ENCODE assay signal across 9 mouse cellular contexts in genomic region chr9:72644418-72645110, GRCm38 (mm10). TPM values are rescaled to one million over a fixed set of nuclear protein-coding genes. Genes with fewer than 3 reads are reported as not detected.
A peak's percentile ranks its signal among the peaks of the same experiment; 100 is the strongest.
DNase-seq lines count a peak whose midpoint lies in the region; ATAC-seq and TF ChIP-seq lines count a peak whose summit lies in the region.
"Had no signal": no experiment of that assay in that cellular context is flagged by ENCODE, and none has a peak within 500 bp of the region (broad histone marks: within the 10 kb centered on the region; RNA-seq: fewer than 3 reads in every experiment).

No protein-coding gene starts in this region.

- no peak for ATAC-seq in hindbrain, embryonic 12.5 days (ENCODE audit: low FRiP score)
- no peak for ATAC-seq in embryonic facial prominence, embryonic 14.5 days (ENCODE audit: low read depth)
- no peak for ATAC-seq in liver, postnatal 0 days
- no peak for ATAC-seq in megakaryocyte, adult 5-6 weeks (ENCODE audit: poor library complexity, severe bottlenecking)

- H3K4me1 ChIP-seq in hindbrain, embryonic 10.5 days (replicated peaks) = peaks cover 32% of the 10 kb centered on the region
- peaks cover 13% of the 10 kb centered on the region for H3K4me1 ChIP-seq in hindbrain, embryonic 12.5 days
- peaks cover 9 to 14% of the 10 kb centered on the region in 2 experiments for H3K4me1 ChIP-seq in ES-E14 (ENCODE audit: control insufficient read depth in 2 of 2, insufficient read depth in 2 of 2, low read length in 2 of 2, poor library complexity in 1 of 2)
- peaks cover 25% of the 10 kb centered on the region for H3K4me1 ChIP-seq in embryonic facial prominence, embryonic 14.5 days (ENCODE audit: control insufficient read depth, insufficient read depth, low read length)
- H3K4me1 ChIP-seq in liver, postnatal 0 days (ENCODE audit: insufficient read depth) = peaks cover 15% of the 10 kb centered on the region

- TF ChIP-seq EP300 in liver, postnatal 0 days (IDR thresholded peaks at IDR 0.05; ENCODE audit: low read depth) = no peak

- 55% methylated on average over 6 of the region's 6 CpGs for WGBS in hindbrain, embryonic 10.5 days
- 51% methylated on average over 6 of the region's 6 CpGs for WGBS in hindbrain, embryonic 12.5 days
- 33% methylated on average over 6 of the region's 6 CpGs for WGBS in embryonic facial prominence, embryonic 14.5 days
- 42% methylated on average over 6 of the region's 6 CpGs for WGBS in liver, postnatal 0 days (ENCODE audit: insufficient replicate concordance)

- H3K4me3 ChIP-seq in hindbrain, embryonic 10.5 days = no peak overlapping the region
- H3K4me3 ChIP-seq in hindbrain, embryonic 12.5 days = no peak overlapping the region
- H3K4me3 ChIP-seq in ES-E14 (ENCODE audit: insufficient read depth in 1 of 2, low read depth in 1 of 2, low read length in 2 of 2, poor library complexity in 1 of 2, severe bottlenecking in 1 of 2) = no peak overlapping the region
- H3K4me3 ChIP-seq in embryonic facial prominence, embryonic 14.5 days (ENCODE audit: low read depth, low read length) = no peak overlapping the region
- H3K4me3 ChIP-seq in liver, postnatal 0 days (ENCODE audit: low read depth, low read length) = no peak overlapping the region
- H3K4me3 ChIP-seq in layer of hippocampus, adult 2 months = no peak overlapping the region

- no peak overlapping the region for H3K9ac ChIP-seq in hindbrain, embryonic 12.5 days
- no peak overlapping the region for H3K9ac ChIP-seq in ES-E14 (ENCODE audit: insufficient read depth, low read depth, low read length, poor library complexity, severe bottlenecking)
- no peak overlapping the region for H3K9ac ChIP-seq in embryonic facial prominence, embryonic 14.5 days (ENCODE audit: low read depth, low read length)
- H3K9ac ChIP-seq in liver, postnatal 0 days (replicated peaks) = no peak overlapping the region

- no peaks in the 10 kb centered on the region for H3K36me3 ChIP-seq in hindbrain, embryonic 10.5 days
- no peaks in the 10 kb centered on the region for H3K36me3 ChIP-seq in hindbrain, embryonic 12.5 days
- no peaks in the 10 kb centered on the region for H3K36me3 ChIP-seq in ES-E14 (ENCODE audit: control insufficient read depth, insufficient read depth, low read length, poor library complexity, severe bottlenecking)
- H3K36me3 ChIP-seq in embryonic facial prominence, embryonic 14.5 days (ENCODE audit: control insufficient read depth, insufficient read depth, low read length) = no peaks in the 10 kb centered on the region
- H3K36me3 ChIP-seq in liver, postnatal 0 days (replicated peaks; ENCODE audit: insufficient read depth, low read length) = no peaks in the 10 kb centered on the region
- H3K36me3 ChIP-seq: G1E had no signal

- no peak overlapping the region for H3K4me2 ChIP-seq in hindbrain, embryonic 12.5 days (replicated peaks)
- H3K4me2 ChIP-seq in embryonic facial prominence, embryonic 14.5 days (ENCODE audit: low read depth, low read length) = no peak overlapping the region
- H3K4me2 ChIP-seq in liver, postnatal 0 days (ENCODE audit: low read depth, low read length) = no peak overlapping the region

- H3K9me3 ChIP-seq in hindbrain, embryonic 10.5 days = no peaks in the 10 kb centered on the region
- no peaks in the 10 kb centered on the region for H3K9me3 ChIP-seq in hindbrain, embryonic 12.5 days (replicated peaks)
- no peaks in the 10 kb centered on the region for H3K9me3 ChIP-seq in ES-E14 (ENCODE audit: control insufficient read depth, insufficient read depth, low read depth, low read length)
- H3K9me3 ChIP-seq in embryonic facial prominence, embryonic 14.5 days (ENCODE audit: control insufficient read depth, low read length) = no peaks in the 10 kb centered on the region
- H3K9me3 ChIP-seq in liver, postnatal 0 days (ENCODE audit: low read length) = no peaks in the 10 kb centered on the region

- no peak for DNase-seq in hindbrain, embryonic 10.5 days (ENCODE audit: low spot score)
- no peak for DNase-seq in ES-E14 (ENCODE audit: low read depth, low spot score)
- no peak for DNase-seq in embryonic facial prominence, embryonic 14.5 days (ENCODE audit: low spot score)
- no peak for DNase-seq in liver, postnatal 0 days
- no peak for DNase-seq in layer of hippocampus, adult 18-20 months (ENCODE audit: low spot score in 2 of 2)
- DNase-seq in layer of hippocampus, adult 2 months (ENCODE audit: low spot score in 2 of 2) = no peak

- TF ChIP-seq CTCF in liver, postnatal 0 days (IDR thresholded peaks at IDR 0.05; ENCODE audit: low read depth) = no peak
- TF ChIP-seq CTCF in layer of hippocampus, adult 2 months (conservative IDR thresholded peaks at IDR 0.05) = no peak

- peak overlapping the region; percentile 54; the same call in 1 of the 2 replicates for H3K27ac ChIP-seq in hindbrain, embryonic 10.5 days
- H3K27ac ChIP-seq in hindbrain, embryonic 12.5 days = no peak overlapping the region
- peak overlapping the region; percentile 34; the same call in 1 of the 2 replicates for H3K27ac ChIP-seq in ES-E14 (ENCODE audit: insufficient read depth, low read depth, low read length, poor library complexity, severe bottlenecking)
- H3K27ac ChIP-seq in embryonic facial prominence, embryonic 14.5 days (replicated peaks; ENCODE audit: low read depth, low read length) = peak overlapping the region; percentile 48
- 0 out of 2 replicates have a peak overlapping the region, but pooled peaks have one; percentile 26 for H3K27ac ChIP-seq in liver, postnatal 0 days (ENCODE audit: low read depth)
- H3K27ac ChIP-seq in layer of hippocampus, adult 2 months = no peak overlapping the region

- in situ Hi-C loops in ES-E14 (cut with MboI; ENCODE audit: low sequenced_read_pairs in 2 of 2, unreplicated experiment in 2 of 2) = no loop called here

- H3K27me3 ChIP-seq in hindbrain, embryonic 10.5 days (ENCODE audit: insufficient read depth, poor library complexity, severe bottlenecking) = no peaks in the 10 kb centered on the region
- no peaks in the 10 kb centered on the region for H3K27me3 ChIP-seq in hindbrain, embryonic 12.5 days
- H3K27me3 ChIP-seq in embryonic facial prominence, embryonic 14.5 days (replicated peaks; ENCODE audit: control insufficient read depth, insufficient read depth, low read length) = no peaks in the 10 kb centered on the region
- no peaks in the 10 kb centered on the region for H3K27me3 ChIP-seq in liver, postnatal 0 days (ENCODE audit: insufficient read depth, low read length)

TF ChIP-seq in ES-E14, 5 proteins besides CTCF, POLR2A, EP300 and RAD21:
- no peak for TF ChIP-seq HCFC1 (IDR thresholded peaks at IDR 0.05; ENCODE audit: borderline replicate concordance, insufficient read depth, low read length)
TF ChIP-seq in ES-E14: peak in this region for 0.

RNA-seq across cellular contexts. Expression of gene Nedd4, which starts 17.6 kb away (rescaled TPM):
- polyA plus RNA-seq in hindbrain, embryonic 10.5 days (2016; fragmentation: Nextera tagmentation; extraction: Ambion mirVana) = 556 and 636 TPM in 2 replicates
- polyA plus RNA-seq in hindbrain, embryonic 12.5 days (2016; fragmentation: Nextera tagmentation; extraction: Ambion mirVana) = 704 and 727 TPM in 2 replicates
- 302 and 324 TPM in 2 replicates for total RNA-seq in ES-E14 (2012; rRNA removed)
- 649 and 733 TPM in 2 replicates for polyA plus RNA-seq in embryonic facial prominence, embryonic 14.5 days (2014; fragmentation: Nextera tagmentation; extraction: Ambion mirVana)
- 56.7 and 70.3 TPM in 2 replicates for polyA plus RNA-seq in liver, postnatal 0 days (2015; fragmentation: Nextera tagmentation; extraction: Ambion mirVana)
- 36.7 and 38.0 TPM in 2 replicates for total RNA-seq in megakaryocyte, adult 5-6 weeks (2015)
- total RNA-seq in megakaryocyte, adult 5-6 weeks (2017) = 47.0 and 68.7 TPM in 2 replicates
- 100 to 1,000 TPM; 283 to 296 TPM for total RNA-seq in layer of hippocampus, adult 18-20 months (2021)
- total RNA-seq in layer of hippocampus, adult 2 months (2021) = 100 to 1,000 TPM; 298 to 301 TPM

Comparison
In these comparisons a context has a peak if more than half of its experiments do, and no peak if none do; other contexts are left out.
1. H3K27ac ChIP-seq: peak in hindbrain, embryonic 10.5 days (single experiment), ES-E14 (single experiment), embryonic facial prominence, embryonic 14.5 days (single experiment) and liver, postnatal 0 days (single experiment); none in hindbrain, embryonic 12.5 days (single experiment) and layer of hippocampus, adult 2 months (single experiment).